Mouse (Mus musculus) retina, postnatal 1 day (tissue): ENCODE measurements around the gene Rgs12.

Experiments
- DNase-seq: peaks from one replicate; pipeline ENCODE4 v3.0.0-alpha.2; 2012

Rgs12 gene

GRCm38 (mm10) chr5:34984933-34985332 is 35.7 kb downstream of the Rgs12 start:
- no peak for DNase-seq

- peak; percentile 60 for DNase-seq
Measured at GRCm38 (mm10) chr5:34985867-34986266, 36.6 kb downstream of the Rgs12 start.

GRCm38 (mm10) chr5:34987396-34987795 is 38.2 kb downstream of the Rgs12 start:
- DNase-seq: no peak

GRCm38 (mm10) chr5:34988690-34989089 is 39.4 kb downstream of the Rgs12 start:
- no peak for DNase-seq

GRCm38 (mm10) chr5:34989321-34989772 is 40.1 kb downstream of the Rgs12 start:
- no peak for DNase-seq

GRCm38 (mm10) chr5:34998754-34999153 is 49.5 kb downstream of the Rgs12 start:
- no peak for DNase-seq

GRCm38 (mm10) chr5:34999281-34999680 is 50.0 kb downstream of the Rgs12 start:
- no peak for DNase-seq

- no peak for DNase-seq
Measured at GRCm38 (mm10) chr5:35000323-35000722, 51.1 kb downstream of the Rgs12 start.

- no peak for DNase-seq
Measured at GRCm38 (mm10) chr5:35001144-35001543, 51.9 kb downstream of the Rgs12 start.

- DNase-seq: no peak
Measured at GRCm38 (mm10) chr5:35003611-35004162, 54.4 kb downstream of the Rgs12 start.

GRCm38 (mm10) chr5:35004769-35005168 is 55.5 kb downstream of the Rgs12 start:
- DNase-seq: no peak

- no peak for DNase-seq
Measured at GRCm38 (mm10) chr5:35005659-35006058, 56.4 kb downstream of the Rgs12 start.

- no peak for DNase-seq
Measured at GRCm38 (mm10) chr5:35006599-35006998, 57.4 kb downstream of the Rgs12 start.

- DNase-seq: no peak
Measured at GRCm38 (mm10) chr5:35009163-35009562, 59.9 kb downstream of the Rgs12 start.

- no peak for DNase-seq
Measured at GRCm38 (mm10) chr5:35010656-35011055, 61.4 kb downstream of the Rgs12 start.

GRCm38 (mm10) chr5:35011156-35011923 is 62.1 kb downstream of the Rgs12 start:
- DNase-seq: peak; percentile 11

GRCm38 (mm10) chr5:35014036-35014435 is 64.8 kb downstream of the Rgs12 start:
- peak; percentile 46 for DNase-seq

- no peak for DNase-seq
Measured at GRCm38 (mm10) chr5:35019673-35020300, 70.5 kb downstream of the Rgs12 start.

GRCm38 (mm10) chr5:35020410-35021241 is 71.4 kb downstream of the Rgs12 start:
- DNase-seq: no peak

- DNase-seq: peak; percentile 57
Measured at GRCm38 (mm10) chr5:35024975-35025374, 75.7 kb downstream of the Rgs12 start.

GRCm38 (mm10) chr5:35029303-35029702 is 80.1 kb downstream of the Rgs12 start:
- no peak for DNase-seq

- DNase-seq: no peak
Measured at GRCm38 (mm10) chr5:35029755-35030154, 80.5 kb downstream of the Rgs12 start.

GRCm38 (mm10) chr5:35033068-35033467 is 83.8 kb downstream of the Rgs12 start:
- DNase-seq: no peak
